Mouse (Mus musculus) midbrain, embryonic 15.5 days (tissue): ENCODE results near the gene Csmd2. TPM values are rescaled to one million over a fixed set of nuclear protein-coding genes. Genes with fewer than 3 reads are reported as not detected.
A peak's percentile ranks its signal among the peaks of the same experiment; 100 is the strongest.

Experiments used
- ATAC-seq: fragments of 200-750 bp; cut with Nextera tagmentation; replicated peaks from 2 replicates; pipeline ENCODE4 v1.8.0; 2017; ENCODE audit warnings: moderate TSS enrichment
- H3K27ac ChIP-seq: fragments of 300-500 bp; sonication (generic); 2 replicates; pipeline ENCODE4 v1.5.1; 2015; ENCODE audit warnings: mild to moderate bottlenecking, inconsistent platforms
- H3K27me3 ChIP-seq: fragments of 300-500 bp; sonication (generic); replicated peaks from 2 replicates; pipeline ENCODE4 v1.6.1; 2015; ENCODE audit warnings: inconsistent platforms
- H3K36me3 ChIP-seq: fragments of 300-500 bp; sonication (generic); replicated peaks from 2 replicates; pipeline ENCODE4 v1.6.1; 2015; ENCODE audit warnings: inconsistent platforms
- H3K4me1 ChIP-seq: fragments of 300-500 bp; sonication (generic); 2 replicates; pipeline ENCODE4 v1.6.1; 2015; ENCODE audit warnings: inconsistent platforms
- H3K4me2 ChIP-seq: fragments of 300-500 bp; sonication (generic); 2 replicates; pipeline ENCODE4 v1.6.1; 2015; ENCODE audit warnings: inconsistent platforms, mild to moderate bottlenecking, moderate library complexity
- H3K4me3 ChIP-seq: fragments of 300-500 bp; sonication (generic); 2 replicates; pipeline ENCODE4 v1.5.1; 2015; ENCODE audit warnings: mild to moderate bottlenecking, inconsistent platforms
- H3K9ac ChIP-seq: fragments of 300-500 bp; sonication (generic); 2 replicates; pipeline ENCODE4 v1.6.1; 2015; ENCODE audit warnings: mild to moderate bottlenecking, inconsistent platforms
- H3K9me3 ChIP-seq: fragments of 300-500 bp; sonication (generic); 2 replicates; pipeline ENCODE4 v1.6.1; 2016; ENCODE audit warnings: inconsistent platforms
- WGBS: fragments of 180-500 bp; shearing (Covaris S2); methylation state at CpG from one replicate; pipeline ENCODE4 v1.1.7; 2015; ENCODE audit warnings: mixed read lengths; 5-methylcytosine and 5-hydroxymethylcytosine counted together
- polyA plus RNA-seq: library from polyadenylated mRNA; unstranded; fragments of >200 nt; fragmentation: Nextera tagmentation; extraction: Ambion mirVana; gene quantifications from 2 replicates; pipeline ENCODE4 v1.2.1, GENCODE M21; 2015

The Csmd2 gene
- polyA plus RNA-seq, 1 experiment from 2014 or later: 15.1 TPM

GRCm38 (mm10) chr4:127987270-127987669 lies 387 bp upstream of the Csmd2 start:
- Histone ChIP-seq H3K4me3 (peak overlapping the region; percentile 87), H3K27ac (peak overlapping the region; percentile 86), H3K9ac (peak overlapping the region; percentile 74), H3K27me3 (0 out of 2 replicates have a peak, but pooled peaks cover 3% of the 10 kb centered on the region), H3K4me2 (peak overlapping the region; percentile 77), H3K4me1 (peaks cover 44% of the 10 kb centered on the region), H3K36me3 (no peaks in the 10 kb centered on the region), H3K9me3 (no peaks in the 10 kb centered on the region)
- under 1% methylated on average over 10 of the region's 10 CpGs for WGBS
- no peak; the same call in 1 of the 2 replicates for ATAC-seq

GRCm38 (mm10) chr4:127988526-127989180 lies 996 bp downstream of the Csmd2 start:
- Histone ChIP-seq H3K4me3 (peak overlapping the region; percentile 87), H3K9ac (peak overlapping the region; percentile 74), H3K4me2 (peak overlapping the region; percentile 77), H3K9me3 (no peaks in the 10 kb centered on the region), H3K27ac (peak overlapping the region; percentile 86), H3K4me1 (peaks cover 46% of the 10 kb centered on the region), H3K27me3 (0 out of 2 replicates have a peak, but pooled peaks cover 3% of the 10 kb centered on the region), H3K36me3 (no peaks in the 10 kb centered on the region)
- no peak for ATAC-seq
- under 1% methylated on average over 38 of the region's 39 CpGs for WGBS

- H3K4me1 ChIP-seq: peaks cover 46% of the 10 kb centered on the region
- 5% methylated on average over 18 of the region's 18 CpGs for WGBS
These were observed 1.8 kb downstream of the Csmd2 start for GRCm38 (mm10) chr4:127989347-127989995.

GRCm38 (mm10) chr4:127999281-127999680 lies 11.6 kb downstream of the Csmd2 start:
- ATAC-seq: no peak
- H3K9me3 ChIP-seq: no peaks in the 10 kb centered on the region
- H3K9ac ChIP-seq: no peak overlapping the region
- H3K4me3 ChIP-seq: no peak overlapping the region
- H3K4me1 ChIP-seq: peaks cover 3% of the 10 kb centered on the region; the same call in 1 of the 2 replicates
- H3K27me3 ChIP-seq: no peaks in the 10 kb centered on the region
- H3K4me2 ChIP-seq: no peak overlapping the region
- H3K36me3 ChIP-seq: no peaks in the 10 kb centered on the region
- H3K27ac ChIP-seq: no peak overlapping the region
- 88% methylated on average over 3 of the region's 3 CpGs for WGBS

More at GRCm38 (mm10) chr4:127989347-127989995, 1.8 kb downstream of the Csmd2 start:
- H3K27ac ChIP-seq: peak overlapping the region; percentile 86; the same call in 1 of the 2 replicates
- no peaks in the 10 kb centered on the region for H3K36me3 ChIP-seq
- H3K4me2 ChIP-seq: peak overlapping the region; percentile 77
- H3K4me3 ChIP-seq: peak overlapping the region; percentile 87
- peak overlapping the region; percentile 74 for H3K9ac ChIP-seq
- ATAC-seq: peak; percentile 27; the same call in 1 of the 2 replicates
- no peaks in the 10 kb centered on the region for H3K9me3 ChIP-seq
- 0 out of 2 replicates have a peak, but pooled peaks cover 3% of the 10 kb centered on the region for H3K27me3 ChIP-seq

GRCm38 (mm10) chr4:128002638-128003101 lies 15.0 kb downstream of the Csmd2 start:
- H3K4me3 ChIP-seq: no peak overlapping the region
- no peak overlapping the region for H3K27ac ChIP-seq
- WGBS: 76% methylated on average over 4 of the region's 4 CpGs
- H3K4me1 ChIP-seq: peaks cover 3% of the 10 kb centered on the region; the same call in 1 of the 2 replicates
- no peak; the same call in 1 of the 2 replicates for ATAC-seq
- no peaks in the 10 kb centered on the region for H3K27me3 ChIP-seq
- no peaks in the 10 kb centered on the region for H3K9me3 ChIP-seq
- H3K36me3 ChIP-seq: no peaks in the 10 kb centered on the region
- no peak overlapping the region for H3K9ac ChIP-seq
- no peak overlapping the region for H3K4me2 ChIP-seq

- no peak overlapping the region for H3K9ac ChIP-seq
- H3K4me3 ChIP-seq: no peak overlapping the region
- no peak overlapping the region for H3K27ac ChIP-seq
- 73% methylated on average over 3 of the region's 3 CpGs for WGBS
- no peak for ATAC-seq
- H3K27me3 ChIP-seq: no peaks in the 10 kb centered on the region
- no peak overlapping the region for H3K4me2 ChIP-seq
- H3K9me3 ChIP-seq: no peaks in the 10 kb centered on the region
- H3K4me1 ChIP-seq: no peaks in the 10 kb centered on the region; the same call in 1 of the 2 replicates
- H3K36me3 ChIP-seq: no peaks in the 10 kb centered on the region
These were observed 17.3 kb downstream of the Csmd2 start for GRCm38 (mm10) chr4:128004797-128005452.

GRCm38 (mm10) chr4:128019465-128019864 lies 31.8 kb downstream of the Csmd2 start:
- peaks cover 28% of the 10 kb centered on the region for H3K4me1 ChIP-seq
- no peak overlapping the region for H3K4me3 ChIP-seq
- no peak for ATAC-seq
- no peaks in the 10 kb centered on the region for H3K27me3 ChIP-seq
- H3K9me3 ChIP-seq: no peaks in the 10 kb centered on the region
- WGBS: 78% methylated on average over 2 of the region's 2 CpGs
- H3K36me3 ChIP-seq: no peaks in the 10 kb centered on the region
- H3K4me2 ChIP-seq: no peak overlapping the region
- H3K27ac ChIP-seq: no peak overlapping the region
- no peak overlapping the region for H3K9ac ChIP-seq

GRCm38 (mm10) chr4:128028294-128028693 lies 40.6 kb downstream of the Csmd2 start:
- Histone ChIP-seq H3K4me1 (no peaks in the 10 kb centered on the region), H3K4me2 (no peak overlapping the region), H3K36me3 (no peaks in the 10 kb centered on the region), H3K27me3 (no peaks in the 10 kb centered on the region), H3K9ac (no peak overlapping the region), H3K27ac (no peak overlapping the region), H3K9me3 (no peaks in the 10 kb centered on the region), H3K4me3 (no peak overlapping the region)
- no peak for ATAC-seq
- WGBS: 68% methylated on average over 1 of the region's 1 CpGs

- Histone ChIP-seq H3K4me2 (no peak overlapping the region), H3K9me3 (no peaks in the 10 kb centered on the region), H3K36me3 (no peaks in the 10 kb centered on the region), H3K9ac (no peak overlapping the region), H3K4me1 (peaks cover 38% of the 10 kb centered on the region), H3K27ac (peak overlapping the region; percentile 64), H3K4me3 (no peak overlapping the region), H3K27me3 (no peaks in the 10 kb centered on the region)
- no peak for ATAC-seq
- 16% methylated on average over 4 of the region's 4 CpGs for WGBS
These were observed 54.2 kb downstream of the Csmd2 start for GRCm38 (mm10) chr4:128041901-128042300.

GRCm38 (mm10) chr4:128042626-128043025 lies 55.0 kb downstream of the Csmd2 start:
- Histone ChIP-seq H3K9ac (no peak overlapping the region), H3K27me3 (no peaks in the 10 kb centered on the region), H3K9me3 (no peaks in the 10 kb centered on the region), H3K4me3 (no peak overlapping the region), H3K27ac (peak overlapping the region; percentile 64; the same call in 1 of the 2 replicates), H3K4me1 (peaks cover 38% of the 10 kb centered on the region), H3K36me3 (no peaks in the 10 kb centered on the region), H3K4me2 (no peak overlapping the region)
- ATAC-seq: no peak
- 38% methylated on average over 5 of the region's 5 CpGs for WGBS

GRCm38 (mm10) chr4:128048716-128049115 lies 61.1 kb downstream of the Csmd2 start:
- no peaks in the 10 kb centered on the region for H3K36me3 ChIP-seq
- H3K4me1 ChIP-seq: peaks cover 6% of the 10 kb centered on the region
- no peaks in the 10 kb centered on the region for H3K27me3 ChIP-seq
- H3K4me2 ChIP-seq: no peak overlapping the region
- 86% methylated on average over 1 of the region's 1 CpGs for WGBS
- H3K9me3 ChIP-seq: no peaks in the 10 kb centered on the region
- no peak overlapping the region for H3K27ac ChIP-seq
- no peak overlapping the region for H3K4me3 ChIP-seq
- H3K9ac ChIP-seq: no peak overlapping the region
- no peak for ATAC-seq

- H3K4me3 ChIP-seq: no peak overlapping the region
- WGBS: 78% methylated on average over 8 of the region's 8 CpGs
- no peak for ATAC-seq
- no peaks in the 10 kb centered on the region for H3K36me3 ChIP-seq
- H3K9ac ChIP-seq: no peak overlapping the region
- no peaks in the 10 kb centered on the region for H3K27me3 ChIP-seq
- no peak overlapping the region for H3K4me2 ChIP-seq
- no peaks in the 10 kb centered on the region for H3K9me3 ChIP-seq
- H3K27ac ChIP-seq: no peak overlapping the region
- H3K4me1 ChIP-seq: no peaks in the 10 kb centered on the region
These were observed 65.0 kb downstream of the Csmd2 start for GRCm38 (mm10) chr4:128052701-128053100.
